Mouse (Mus musculus): Measurements from ENCODE around the gene Tulp2.

The Tulp2 gene

GRCm38 (mm10) chr7:45553990-45554389, 72.3 kb downstream of the Tulp2 start:
- DNase-seq (ENCODE audit: low spot score), result no peak

- DNase-seq (ENCODE audit: low spot score), result no peak
Measured at GRCm38 (mm10) chr7:45554744-45555143, 73.1 kb downstream of the Tulp2 start, which contains the start of gene Hsd17b14. Hsd17b14 (plus strand) TSS chr7:45554893.

- peak; percentile 51 for DNase-seq (ENCODE audit: low spot score)
Measured at GRCm38 (mm10) chr7:45555787-45556186, 74.1 kb downstream of the Tulp2 start.

GRCm38 (mm10) chr7:45558907-45559306, 77.2 kb downstream of the Tulp2 start:
- DNase-seq (ENCODE audit: low spot score), result no peak

- DNase-seq (ENCODE audit: low spot score), result no peak
Measured at GRCm38 (mm10) chr7:45560241-45560640, 78.6 kb downstream of the Tulp2 start.

- DNase-seq (ENCODE audit: low spot score), result peak; percentile 61
Measured at GRCm38 (mm10) chr7:45560843-45561623, 79.4 kb downstream of the Tulp2 start.

- DNase-seq (ENCODE audit: low spot score), result no peak
Measured at GRCm38 (mm10) chr7:45561624-45562520, 80.2 kb downstream of the Tulp2 start.

GRCm38 (mm10) chr7:45564811-45565210, 83.1 kb downstream of the Tulp2 start:
- no peak for DNase-seq (ENCODE audit: low spot score)

- DNase-seq (ENCODE audit: low spot score), result no peak
Measured at GRCm38 (mm10) chr7:45565446-45565845, 83.8 kb downstream of the Tulp2 start.

GRCm38 (mm10) chr7:45567112-45567779, 85.6 kb downstream of the Tulp2 start:
- DNase-seq (ENCODE audit: low spot score), result no peak

- peak; percentile 61 for DNase-seq (ENCODE audit: low spot score)
Measured at GRCm38 (mm10) chr7:45567780-45568516, 86.3 kb downstream of the Tulp2 start.

GRCm38 (mm10) chr7:45568601-45569473, 87.2 kb downstream of the Tulp2 start:
- DNase-seq (ENCODE audit: low spot score), result no peak

GRCm38 (mm10) chr7:45570103-45570741, 88.5 kb downstream of the Tulp2 start, which contains the start of gene Bcat2:
Bcat2 (plus strand) TSS chr7:45570153.
- DNase-seq (ENCODE audit: low spot score), result no peak

GRCm38 (mm10) chr7:45571966-45572365, 90.3 kb downstream of the Tulp2 start:
- DNase-seq (ENCODE audit: low spot score), result no peak
